Mouse (Mus musculus): ENCODE measurements around the gene Arnt2. TPM values are rescaled to one million over a fixed set of nuclear protein-coding genes. Genes with fewer than 3 reads are reported as not detected.

Gene Arnt2
- polyA plus RNA-seq, 1 experiment from 2014 or later, result 88.2 TPM

DNA sequence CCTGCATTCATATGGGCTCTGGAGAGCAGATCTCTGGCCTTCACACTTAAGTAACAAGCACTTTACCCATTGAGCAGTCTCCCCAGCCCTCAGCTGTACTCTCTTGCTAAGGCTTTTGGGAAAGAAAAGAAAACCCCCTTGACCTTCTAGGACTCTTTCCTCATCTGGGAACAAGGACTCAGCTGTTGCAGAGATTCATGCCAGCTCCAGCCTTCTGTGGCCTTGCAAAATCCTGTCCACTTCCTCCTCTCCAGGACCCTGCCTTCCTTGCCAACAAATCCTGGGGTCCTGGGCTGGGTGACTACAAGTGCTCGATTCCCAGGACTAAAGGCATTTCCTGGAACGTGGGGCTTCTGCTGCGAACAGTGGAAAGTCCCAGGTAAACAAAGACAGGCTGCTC, 169.6 kb downstream of the Arnt2 start:
- no peaks in the 10 kb centered on the region for H3K27me3 ChIP-seq (ENCODE audit: control insufficient read depth, insufficient read depth, low read depth, low read length)
- 80% methylated on average over 3 of the region's 3 CpGs for WGBS
- H3K9ac ChIP-seq (ENCODE audit: low read depth, low read length), result no peak overlapping the region
- H3K36me3 ChIP-seq (ENCODE audit: control insufficient read depth, insufficient read depth, low read length), result no peaks in the 10 kb centered on the region
- no peak overlapping the region for H3K27ac ChIP-seq (ENCODE audit: low read length)
- no peak overlapping the region for H3K4me2 ChIP-seq (ENCODE audit: low read length)
- no peak overlapping the region for H3K4me3 ChIP-seq (ENCODE audit: low read depth, low read length)
- no peak for ATAC-seq
- no peaks in the 10 kb centered on the region for H3K9me3 ChIP-seq (replicated peaks; ENCODE audit: control insufficient read depth, low read length, poor library complexity, severe bottlenecking)
- no peaks in the 10 kb centered on the region for H3K4me1 ChIP-seq (ENCODE audit: control insufficient read depth, insufficient read depth, low read length)

DNA sequence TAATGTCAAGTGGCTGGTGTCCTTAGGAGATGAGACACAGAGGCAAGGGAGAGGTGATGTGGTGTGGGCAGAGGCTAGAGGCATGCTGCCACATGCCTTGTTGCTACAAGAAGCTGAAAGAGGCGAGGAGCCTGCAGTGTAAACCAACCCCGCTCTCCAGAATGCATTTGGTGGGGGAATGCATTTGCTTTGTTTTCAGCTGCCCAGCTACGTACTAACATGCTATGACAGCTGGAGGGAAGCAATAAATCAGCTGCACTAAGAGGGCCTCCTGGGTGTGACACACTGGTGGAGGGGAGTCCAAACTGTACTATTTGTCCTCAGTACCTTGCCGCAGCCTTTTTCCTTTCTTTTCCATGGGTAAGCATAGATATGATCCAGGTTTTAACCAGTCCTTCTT, 172.3 kb downstream of the Arnt2 start:
- Histone ChIP-seq H3K36me3 (ENCODE audit: control insufficient read depth, insufficient read depth, low read length) (no peaks in the 10 kb centered on the region), H3K9ac (ENCODE audit: low read depth, low read length) (no peak overlapping the region), H3K4me3 (ENCODE audit: low read depth, low read length) (no peak overlapping the region), H3K4me2 (ENCODE audit: low read length) (no peak overlapping the region), H3K9me3 (replicated peaks; ENCODE audit: control insufficient read depth, low read length, poor library complexity, severe bottlenecking) (no peaks in the 10 kb centered on the region), H3K27me3 (ENCODE audit: control insufficient read depth, insufficient read depth, low read depth, low read length) (no peaks in the 10 kb centered on the region), H3K27ac (ENCODE audit: low read length) (no peak overlapping the region), H3K4me1 (ENCODE audit: control insufficient read depth, insufficient read depth, low read length) (no peaks in the 10 kb centered on the region)
- WGBS, result 80% methylated on average over 4 of the region's 4 CpGs
- ATAC-seq, result no peak

DNA sequence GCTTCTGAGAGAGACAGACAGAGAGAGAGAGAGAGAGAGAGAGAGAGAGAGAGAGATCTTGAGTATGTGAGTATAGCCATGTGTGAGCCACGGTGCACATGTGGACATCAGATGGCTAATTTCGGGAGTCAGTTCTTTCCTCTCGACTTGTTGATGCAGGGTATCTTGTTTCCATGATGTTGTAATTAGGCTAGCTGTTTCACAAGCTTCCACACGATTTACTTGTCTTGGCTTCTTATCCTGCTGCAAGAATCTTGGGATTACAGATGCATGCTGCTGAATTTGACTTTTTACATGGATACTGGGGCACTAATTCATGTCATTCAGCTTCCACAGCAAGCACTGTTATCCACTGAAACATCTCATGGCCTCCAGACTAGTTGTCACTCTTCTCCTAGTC, 178.6 kb downstream of the Arnt2 start:
- H3K4me3 ChIP-seq (ENCODE audit: low read depth, low read length), result no peak overlapping the region
- WGBS, result 84% methylated on average over 4 of the region's 4 CpGs
- ATAC-seq, result no peak
- no peak overlapping the region for H3K4me2 ChIP-seq (ENCODE audit: low read length)
- no peak overlapping the region for H3K9ac ChIP-seq (ENCODE audit: low read depth, low read length)
- H3K27ac ChIP-seq (ENCODE audit: low read length), result no peak overlapping the region
- H3K9me3 ChIP-seq (replicated peaks; ENCODE audit: control insufficient read depth, low read length, poor library complexity, severe bottlenecking), result no peaks in the 10 kb centered on the region
- H3K27me3 ChIP-seq (ENCODE audit: control insufficient read depth, insufficient read depth, low read depth, low read length), result no peaks in the 10 kb centered on the region
- H3K36me3 ChIP-seq (ENCODE audit: control insufficient read depth, insufficient read depth, low read length), result no peaks in the 10 kb centered on the region
- no peaks in the 10 kb centered on the region for H3K4me1 ChIP-seq (ENCODE audit: control insufficient read depth, insufficient read depth, low read length)

DNA sequence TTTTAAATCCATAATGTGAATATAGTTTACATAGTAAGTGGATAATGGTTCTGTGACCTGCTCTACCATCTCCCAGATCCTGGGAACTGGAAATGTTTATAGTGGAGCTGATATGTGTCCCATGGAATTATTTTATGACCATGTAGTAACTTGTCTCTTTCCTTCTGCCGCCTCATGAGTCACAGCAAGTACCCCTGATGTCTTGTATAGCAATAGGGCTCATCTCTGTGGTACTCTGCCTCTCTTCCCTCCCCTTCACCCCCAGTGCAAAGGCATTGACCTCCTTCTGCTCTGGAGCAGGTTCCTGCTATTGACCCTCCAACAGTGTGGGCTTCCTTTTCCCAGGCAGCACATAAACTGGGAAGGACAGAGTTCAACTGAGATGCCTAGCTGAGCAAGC, 182.3 kb downstream of the Arnt2 start:
- H3K27ac ChIP-seq (ENCODE audit: low read length), result no peak overlapping the region
- no peaks in the 10 kb centered on the region for H3K36me3 ChIP-seq (ENCODE audit: control insufficient read depth, insufficient read depth, low read length)
- no peak overlapping the region for H3K9ac ChIP-seq (ENCODE audit: low read depth, low read length)
- H3K4me2 ChIP-seq (ENCODE audit: low read length), result no peak overlapping the region
- no peak for ATAC-seq
- 100% methylated on average over 1 of the region's 1 CpGs for WGBS
- H3K27me3 ChIP-seq (ENCODE audit: control insufficient read depth, insufficient read depth, low read depth, low read length), result no peaks in the 10 kb centered on the region
- H3K9me3 ChIP-seq (replicated peaks; ENCODE audit: control insufficient read depth, low read length, poor library complexity, severe bottlenecking), result no peaks in the 10 kb centered on the region
- no peaks in the 10 kb centered on the region for H3K4me1 ChIP-seq (ENCODE audit: control insufficient read depth, insufficient read depth, low read length)
- H3K4me3 ChIP-seq (ENCODE audit: low read depth, low read length), result no peak overlapping the region

DNA sequence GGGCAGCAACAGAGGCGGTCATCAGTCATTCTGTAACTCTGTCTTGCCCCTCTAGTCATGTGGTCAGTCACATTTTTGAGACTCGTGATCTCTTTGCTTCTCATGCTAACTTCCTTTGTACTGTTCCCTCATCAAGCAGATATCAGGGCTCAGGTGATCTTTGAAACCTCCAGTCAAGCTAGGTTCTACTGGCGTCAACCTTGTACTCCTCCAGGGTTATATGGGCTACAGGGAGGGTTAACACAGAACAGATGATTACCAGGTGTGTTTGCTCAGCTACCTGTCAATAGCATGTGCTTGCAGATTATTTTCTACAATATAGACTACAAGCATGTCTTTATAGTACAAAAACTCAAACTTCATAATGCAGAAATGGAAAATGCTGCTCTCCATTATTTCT, 183.1 kb downstream of the Arnt2 start:
- 90% methylated on average over 3 of the region's 3 CpGs for WGBS
- no peak overlapping the region for H3K9ac ChIP-seq (ENCODE audit: low read depth, low read length)

DNA sequence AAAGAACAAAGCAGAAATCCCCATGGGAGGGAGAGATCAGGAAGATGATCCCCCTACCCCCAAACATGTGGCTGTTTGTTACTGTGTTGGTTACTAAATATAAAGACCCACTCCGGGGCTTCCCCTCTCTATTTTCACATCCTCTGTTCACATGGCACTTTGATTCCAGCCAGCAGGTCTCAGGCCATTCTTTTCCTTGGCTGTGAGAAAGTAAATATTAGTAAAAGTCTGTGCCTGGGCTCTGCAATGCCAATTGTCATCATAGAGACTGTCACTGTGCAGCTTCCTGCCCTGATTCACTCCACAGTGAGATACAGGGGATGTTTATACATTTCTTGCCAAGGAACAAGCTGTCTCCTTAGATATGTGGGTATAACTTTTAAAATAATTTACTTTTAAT, 197.9 kb downstream of the Arnt2 start:
- peaks cover 4% of the 10 kb centered on the region for H3K4me1 ChIP-seq (ENCODE audit: control insufficient read depth, insufficient read depth, low read length)
- no peak overlapping the region for H3K4me2 ChIP-seq (ENCODE audit: low read length)
- ATAC-seq, result no peak
- no peaks in the 10 kb centered on the region for H3K9me3 ChIP-seq (replicated peaks; ENCODE audit: control insufficient read depth, low read length, poor library complexity, severe bottlenecking)
- H3K27ac ChIP-seq (ENCODE audit: low read length), result no peak overlapping the region
- 56% methylated on average over 1 of the region's 1 CpGs for WGBS
- no peak overlapping the region for H3K4me3 ChIP-seq (ENCODE audit: low read depth, low read length)
- H3K27me3 ChIP-seq (ENCODE audit: control insufficient read depth, insufficient read depth, low read depth, low read length), result no peaks in the 10 kb centered on the region
- no peak overlapping the region for H3K9ac ChIP-seq (ENCODE audit: low read depth, low read length)
- H3K36me3 ChIP-seq (ENCODE audit: control insufficient read depth, insufficient read depth, low read length), result no peaks in the 10 kb centered on the region

More for the DNA sequence above, 183.1 kb downstream of the Arnt2 start:
- H3K27ac ChIP-seq (ENCODE audit: low read length), result no peak overlapping the region
- no peaks in the 10 kb centered on the region for H3K36me3 ChIP-seq (ENCODE audit: control insufficient read depth, insufficient read depth, low read length)
- no peak overlapping the region for H3K4me2 ChIP-seq (ENCODE audit: low read length)
- ATAC-seq, result no peak
- H3K4me3 ChIP-seq (ENCODE audit: low read depth, low read length), result no peak overlapping the region
- H3K27me3 ChIP-seq (ENCODE audit: control insufficient read depth, insufficient read depth, low read depth, low read length), result no peaks in the 10 kb centered on the region
- H3K9me3 ChIP-seq (replicated peaks; ENCODE audit: control insufficient read depth, low read length, poor library complexity, severe bottlenecking), result no peaks in the 10 kb centered on the region
- no peaks in the 10 kb centered on the region for H3K4me1 ChIP-seq (ENCODE audit: control insufficient read depth, insufficient read depth, low read length)

DNA sequence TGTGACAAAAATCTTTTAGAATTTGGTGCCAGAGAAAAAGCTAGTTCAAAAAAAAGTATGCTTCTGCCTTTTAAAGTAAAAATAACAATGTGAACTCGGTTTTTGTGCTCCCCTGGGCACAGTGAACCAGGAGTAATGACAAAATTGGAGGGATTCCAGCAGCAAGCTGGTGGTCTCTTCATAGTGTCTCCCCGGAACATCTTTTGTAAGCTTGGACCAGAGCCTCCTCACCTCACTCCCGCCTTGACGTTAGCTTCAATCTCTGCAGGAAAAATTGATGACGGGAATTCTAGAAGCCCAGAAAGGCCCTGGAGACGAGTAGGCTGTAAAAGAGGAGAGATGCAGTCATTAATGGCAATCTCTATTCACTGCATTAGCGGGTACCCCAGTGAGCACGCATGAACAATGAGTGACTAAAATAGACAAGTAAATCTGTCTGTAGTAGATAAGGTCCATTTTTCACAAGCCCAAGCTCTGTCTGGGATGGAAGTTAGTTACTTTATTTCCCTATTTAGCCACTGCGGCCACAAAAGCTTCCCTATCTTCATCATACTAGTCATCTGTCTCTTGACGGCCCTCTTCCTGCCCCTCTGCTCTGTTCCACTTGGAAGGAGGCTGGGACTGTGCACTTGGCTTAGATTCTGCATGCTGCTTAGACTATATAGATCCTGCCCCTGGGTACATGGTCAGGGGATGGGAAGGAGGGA, 199.2 kb downstream of the Arnt2 start:
- Histone ChIP-seq H3K4me2 (ENCODE audit: low read length) (no peak overlapping the region), H3K4me1 (ENCODE audit: control insufficient read depth, insufficient read depth, low read length) (peaks cover 4% of the 10 kb centered on the region), H3K9me3 (replicated peaks; ENCODE audit: control insufficient read depth, low read length, poor library complexity, severe bottlenecking) (no peaks in the 10 kb centered on the region), H3K27me3 (ENCODE audit: control insufficient read depth, insufficient read depth, low read depth, low read length) (no peaks in the 10 kb centered on the region), H3K4me3 (ENCODE audit: low read depth, low read length) (no peak overlapping the region), H3K36me3 (ENCODE audit: control insufficient read depth, insufficient read depth, low read length) (no peaks in the 10 kb centered on the region), H3K9ac (ENCODE audit: low read depth, low read length) (no peak overlapping the region), H3K27ac (ENCODE audit: low read length) (no peak overlapping the region)
- ATAC-seq, result 0 out of 2 replicates have a peak, but pooled peaks have one; percentile 51
- WGBS, result 46% methylated on average over 10 of the region's 10 CpGs

DNA sequence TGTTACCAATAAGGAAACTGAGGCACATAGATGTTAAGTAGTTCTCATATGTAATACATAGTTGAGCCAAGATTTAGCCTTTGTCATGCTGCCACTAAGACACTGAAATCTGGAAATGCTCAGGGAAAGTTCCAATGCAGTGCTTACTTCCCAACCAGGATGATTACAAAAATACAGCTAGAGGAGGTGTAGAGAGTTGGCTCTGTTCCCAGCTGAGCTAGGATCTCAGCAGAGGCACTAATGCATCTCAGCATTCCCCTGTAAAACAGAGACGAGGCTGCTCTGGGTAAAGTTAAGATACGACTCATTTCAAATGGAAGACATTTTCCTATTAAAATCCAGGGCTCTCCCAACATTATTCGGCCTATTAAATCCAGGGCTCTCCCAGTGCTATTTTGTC, 206.0 kb downstream of the Arnt2 start:
- H3K4me2 ChIP-seq (ENCODE audit: low read length), result no peak overlapping the region
- no peaks in the 10 kb centered on the region for H3K9me3 ChIP-seq (replicated peaks; ENCODE audit: control insufficient read depth, low read length, poor library complexity, severe bottlenecking)
- no peak overlapping the region for H3K4me3 ChIP-seq (ENCODE audit: low read depth, low read length)
- H3K4me1 ChIP-seq (ENCODE audit: control insufficient read depth, insufficient read depth, low read length), result no peaks in the 10 kb centered on the region
- H3K9ac ChIP-seq (ENCODE audit: low read depth, low read length), result no peak overlapping the region
- ATAC-seq, result no peak
- H3K36me3 ChIP-seq (ENCODE audit: control insufficient read depth, insufficient read depth, low read length), result no peaks in the 10 kb centered on the region
- no peaks in the 10 kb centered on the region for H3K27me3 ChIP-seq (ENCODE audit: control insufficient read depth, insufficient read depth, low read depth, low read length)
- WGBS, result 78% methylated on average over 3 of the region's 3 CpGs
- H3K27ac ChIP-seq (ENCODE audit: low read length), result no peak overlapping the region

DNA sequence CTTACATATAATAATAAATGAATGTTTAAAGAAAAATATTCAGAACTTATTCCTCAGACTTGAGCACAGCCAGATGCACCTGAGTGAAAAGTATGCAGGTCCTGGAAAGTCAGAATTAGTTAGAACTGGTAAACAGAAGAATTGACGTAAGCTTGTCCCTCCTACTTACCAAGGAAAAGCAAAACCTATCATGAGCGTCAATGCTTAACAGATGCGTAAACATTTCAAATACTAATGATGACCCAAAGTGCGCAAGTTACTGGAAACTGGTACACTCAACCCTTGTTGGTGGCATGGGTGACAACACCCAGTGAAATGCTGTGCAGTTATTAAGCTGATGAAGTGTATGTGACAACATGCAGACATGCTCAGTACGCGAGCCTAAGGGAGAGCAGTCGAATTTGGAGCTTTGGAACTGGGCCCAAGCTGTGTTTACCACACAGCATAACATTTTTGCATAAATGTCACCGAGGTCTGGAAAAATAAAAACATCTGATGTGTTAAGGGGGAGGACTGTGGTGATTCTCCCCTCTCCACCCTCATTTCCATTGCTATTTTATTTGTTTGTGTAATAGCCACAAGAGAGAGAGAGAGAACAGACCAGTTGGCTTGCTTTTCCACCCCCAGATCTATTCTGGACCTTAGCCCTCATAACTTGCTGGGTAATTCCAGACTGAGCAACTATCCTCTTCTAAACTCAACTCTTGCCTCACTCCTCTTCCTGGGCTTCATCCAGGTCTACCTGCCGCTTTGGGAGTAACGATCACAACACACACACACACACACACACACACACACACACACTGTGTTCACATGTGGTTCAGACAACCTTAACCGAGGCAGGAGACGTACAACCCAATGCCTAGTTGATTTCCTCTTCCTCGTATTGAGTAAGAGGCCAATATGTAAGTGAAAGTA, 208.6 kb downstream of the Arnt2 start:
- ATAC-seq, result no peak

More for the DNA sequence above, 208.6 kb downstream of the Arnt2 start:
- Histone ChIP-seq H3K4me1 (ENCODE audit: control insufficient read depth, insufficient read depth, low read length) (no peaks in the 10 kb centered on the region), H3K27ac (ENCODE audit: low read length) (no peak overlapping the region), H3K4me3 (ENCODE audit: low read depth, low read length) (no peak overlapping the region), H3K27me3 (ENCODE audit: control insufficient read depth, insufficient read depth, low read depth, low read length) (no peaks in the 10 kb centered on the region), H3K4me2 (ENCODE audit: low read length) (no peak overlapping the region), H3K9ac (ENCODE audit: low read depth, low read length) (no peak overlapping the region), H3K36me3 (ENCODE audit: control insufficient read depth, insufficient read depth, low read length) (no peaks in the 10 kb centered on the region), H3K9me3 (replicated peaks; ENCODE audit: control insufficient read depth, low read length, poor library complexity, severe bottlenecking) (no peaks in the 10 kb centered on the region)
- 92% methylated on average over 13 of the region's 13 CpGs for WGBS
